Mouse (Mus musculus): ENCODE measurements around the gene Prss16. TPM values are rescaled to one million over a fixed set of nuclear protein-coding genes. Genes with fewer than 3 reads are reported as not detected.
"Not testable (repeated sequence)": the region's sequence is repeated elsewhere in the genome, so short reads cannot be mapped to it uniquely, and the experiment has no call there.

Gene Prss16
- polyA plus RNA-seq, 1 experiment from 2014 or later = 0.39 TPM

DNA sequence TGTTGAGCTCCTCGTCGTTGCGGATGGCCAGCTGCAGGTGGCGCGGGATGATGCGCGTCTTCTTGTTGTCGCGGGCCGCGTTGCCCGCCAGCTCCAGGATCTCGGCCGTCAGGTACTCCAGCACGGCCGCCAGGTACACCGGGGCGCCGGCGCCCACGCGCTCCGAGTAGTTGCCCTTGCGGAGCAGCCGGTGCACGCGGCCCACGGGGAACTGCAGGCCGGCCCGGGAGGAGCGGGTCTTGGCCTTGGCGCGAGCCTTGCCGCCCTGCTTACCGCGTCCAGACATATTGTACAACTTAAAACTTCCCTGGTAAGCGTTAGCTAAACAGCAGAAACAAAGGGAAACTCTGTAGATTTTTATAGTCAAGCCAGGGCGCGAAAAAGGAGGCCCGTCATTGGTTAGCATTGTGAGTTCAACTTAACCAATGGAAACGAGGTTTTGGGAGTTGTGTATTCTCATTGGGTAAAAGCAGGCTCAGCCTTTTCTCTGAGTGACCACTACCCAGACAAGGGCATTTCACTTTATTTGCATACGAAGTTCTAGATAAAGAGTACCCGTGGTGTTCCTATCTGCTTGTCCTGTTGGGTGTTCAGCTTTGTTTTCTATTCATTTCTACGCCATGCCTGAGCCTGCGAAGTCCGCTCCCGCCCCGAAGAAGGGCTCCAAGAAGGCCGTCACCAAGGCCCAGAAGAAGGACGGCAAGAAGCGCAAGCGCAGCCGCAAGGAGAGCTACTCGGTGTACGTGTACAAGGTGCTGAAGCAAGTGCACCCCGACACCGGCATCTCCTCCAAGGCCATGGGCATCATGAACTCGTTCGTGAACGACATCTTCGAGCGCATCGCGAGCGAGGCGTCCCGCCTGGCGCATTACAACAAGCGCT lies 26.0 kb upstream of the Prss16 start, which contains the start of the genes Hist1h2ah and Hist1h2bk:
Hist1h2ah (minus strand) TSS at position 302 of the 882 bp plus-strand sequence.
Hist1h2bk (plus strand) TSS at position 604 of the 882 bp plus-strand sequence.
- DNase-seq = peak; percentile 91
- 0% methylated on average over 24 of the region's 69 CpGs for WGBS (ENCODE audit: insufficient replicate concordance)
- ATAC-seq (ENCODE audit: low read depth) = peak; percentile 90
- H3K36me3 ChIP-seq; H3K9me3 ChIP-seq (replicated peaks); H3K27me3 ChIP-seq: not testable (repeated sequence)
- Histone ChIP-seq H3K4me1 (replicated peaks) (peaks cover 60% of the 10 kb centered on the region), H3K9ac (peak within 1 kb of the TSS; percentile 80), H3K27ac (peak within 1 kb of the TSS; percentile 100), H3K4me3 (replicated peaks) (peak within 1 kb of the TSS; percentile 66), H3K4me2 (peak within 1 kb of the TSS; percentile 72)

DNA sequence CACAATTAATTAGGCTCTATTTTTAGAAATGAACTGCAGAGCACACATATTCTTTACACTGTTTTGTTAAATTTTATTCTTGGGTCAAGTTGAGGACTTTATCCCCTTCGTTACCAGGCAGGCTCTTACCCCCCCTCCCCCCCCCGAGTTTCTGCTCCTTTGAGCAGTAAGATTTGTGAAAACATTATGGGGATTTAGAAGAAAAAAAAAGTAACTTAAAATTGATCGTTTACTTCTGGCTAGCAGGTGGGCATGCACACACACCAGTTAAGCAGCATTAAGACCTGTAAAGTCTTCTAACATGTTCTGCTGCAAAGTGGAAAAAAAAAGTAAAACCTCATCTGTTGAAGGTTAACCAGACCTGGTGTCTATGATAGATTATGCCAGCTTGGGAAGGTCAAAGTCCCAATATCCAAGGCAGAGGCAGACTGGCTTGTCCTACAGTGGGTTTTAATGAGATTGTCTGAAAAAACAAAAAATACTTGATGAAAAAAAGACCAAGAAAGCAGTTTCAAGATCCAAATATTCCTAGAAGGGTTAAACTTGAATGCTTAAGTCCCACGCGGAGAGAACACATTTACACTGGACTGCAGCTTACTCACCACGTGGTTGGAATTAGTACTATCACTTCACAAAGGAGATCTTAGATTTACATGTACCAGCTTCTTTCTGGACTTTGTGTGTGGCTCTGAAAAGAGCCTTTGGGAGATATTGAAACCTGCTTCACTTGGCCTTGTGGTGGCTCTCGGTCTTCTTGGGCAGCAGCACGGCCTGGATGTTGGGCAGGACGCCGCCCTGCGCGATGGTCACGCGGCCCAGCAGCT lies 25.1 kb upstream of the Prss16 start:
- no peak for DNase-seq
- H3K4me3 ChIP-seq (replicated peaks) = peak overlapping the region; percentile 66
- H3K27me3 ChIP-seq = no peaks in the 10 kb centered on the region
- H3K9ac ChIP-seq = peak overlapping the region; percentile 80
- H3K4me2 ChIP-seq = peak overlapping the region; percentile 66
- ATAC-seq (ENCODE audit: low read depth) = no peak
- peaks cover 59% of the 10 kb centered on the region for H3K4me1 ChIP-seq (replicated peaks)
- H3K36me3 ChIP-seq = no peaks in the 10 kb centered on the region
- H3K27ac ChIP-seq = peak overlapping the region; percentile 100
- no peaks in the 10 kb centered on the region for H3K9me3 ChIP-seq (replicated peaks)
- under 1% methylated on average over 14 of the region's 14 CpGs for WGBS (ENCODE audit: insufficient replicate concordance)

DNA sequence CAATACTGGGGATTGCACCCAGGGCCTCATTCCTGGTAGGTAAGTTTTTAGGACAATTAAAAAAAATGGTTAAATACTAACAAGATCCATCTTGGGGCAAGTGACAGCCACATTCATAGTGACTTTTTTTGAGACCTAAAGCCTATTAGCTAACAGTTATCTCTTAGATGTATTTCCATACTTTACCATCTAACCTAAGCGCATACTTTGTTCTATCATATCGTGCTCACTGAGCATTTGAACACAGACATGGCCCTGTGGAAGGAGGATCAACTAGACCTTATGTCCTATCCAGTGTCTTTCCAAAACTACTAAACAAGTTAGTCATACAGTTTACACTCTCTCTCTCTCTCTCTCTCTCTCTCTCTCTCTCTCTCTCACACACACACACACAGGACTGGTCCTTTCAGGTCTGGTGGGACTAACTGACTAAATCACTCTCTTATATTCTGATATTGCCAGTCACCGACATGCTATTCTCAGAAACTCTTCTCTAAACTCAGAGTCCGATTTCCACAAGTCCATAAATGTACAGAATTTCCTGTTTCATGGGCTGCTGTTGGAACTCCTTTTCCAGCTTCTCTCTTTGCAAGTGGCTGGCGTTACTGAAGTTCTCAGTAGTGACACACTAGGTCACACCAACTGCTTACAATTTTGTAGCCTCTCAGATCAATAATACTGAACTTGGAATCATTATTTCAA lies 24.4 kb upstream of the Prss16 start:
- Histone ChIP-seq H3K4me2 (peak overlapping the region; percentile 66), H3K27me3 (no peaks in the 10 kb centered on the region), H3K4me3 (replicated peaks) (peak overlapping the region; percentile 66), H3K4me1 (replicated peaks) (peaks cover 61% of the 10 kb centered on the region), H3K27ac (peak overlapping the region; percentile 100), H3K36me3 (no peaks in the 10 kb centered on the region), H3K9ac (peak overlapping the region; percentile 80), H3K9me3 (replicated peaks) (no peaks in the 10 kb centered on the region)
- 33% methylated on average over 5 of the region's 5 CpGs for WGBS (ENCODE audit: insufficient replicate concordance)
- ATAC-seq (ENCODE audit: low read depth) (no peak), DNase-seq (no peak)

DNA sequence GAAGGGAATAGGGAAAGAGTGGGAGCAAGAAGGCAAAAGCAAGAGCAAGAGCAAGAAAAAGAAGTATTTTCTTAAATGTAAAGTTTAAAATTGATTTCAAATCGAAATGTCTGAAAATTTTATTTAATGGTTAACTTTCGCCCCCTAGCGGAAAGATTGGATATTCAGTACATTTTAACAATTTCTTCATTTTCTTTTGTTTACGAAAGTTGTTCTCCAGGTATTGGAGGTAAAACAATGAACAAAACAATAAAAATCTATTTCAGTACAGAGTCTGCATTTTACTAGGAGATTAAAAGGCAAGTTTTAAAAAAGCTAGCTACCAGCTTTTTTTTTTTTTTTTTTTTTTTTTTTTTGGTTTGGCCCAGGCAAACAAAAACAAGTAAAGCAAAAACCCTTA lies 21.0 kb upstream of the Prss16 start:
- WGBS (ENCODE audit: insufficient replicate concordance) = 12% methylated on average over 4 of the region's 4 CpGs
- no peak for ATAC-seq (ENCODE audit: low read depth)

DNA sequence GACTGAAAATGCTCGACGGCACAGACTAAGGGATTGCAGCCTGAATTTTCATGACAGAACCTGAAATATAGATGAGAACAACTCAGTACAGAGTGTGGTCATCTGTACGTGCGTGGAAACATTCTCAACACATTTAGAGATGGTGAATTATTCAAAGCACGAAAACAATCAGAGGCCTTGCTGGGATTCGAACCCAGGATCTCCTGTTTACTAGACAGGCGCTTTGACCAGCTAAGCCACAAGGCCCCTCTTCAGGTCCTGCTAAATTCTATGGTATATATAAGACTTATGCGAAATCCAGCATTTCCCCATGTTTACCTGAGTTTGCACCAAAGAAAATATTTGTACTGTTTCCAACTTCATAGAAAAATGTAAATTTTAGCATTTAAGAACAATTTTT lies 20.4 kb upstream of the Prss16 start:
- no peaks in the 10 kb centered on the region for H3K27me3 ChIP-seq
- peaks cover 44% of the 10 kb centered on the region for H3K4me1 ChIP-seq (replicated peaks)
- peak overlapping the region; percentile 91 for H3K27ac ChIP-seq
- ATAC-seq (ENCODE audit: low read depth) (0 out of 2 replicates have a peak, but pooled peaks have one; percentile 1), DNase-seq (no peak)
- H3K4me2 ChIP-seq = peak overlapping the region; percentile 72
- peak overlapping the region; percentile 81 for H3K9ac ChIP-seq
- no peaks in the 10 kb centered on the region for H3K9me3 ChIP-seq (replicated peaks)
- WGBS (ENCODE audit: insufficient replicate concordance) = 16% methylated on average over 8 of the region's 8 CpGs
- no peaks in the 10 kb centered on the region for H3K36me3 ChIP-seq
- H3K4me3 ChIP-seq (replicated peaks) = peak overlapping the region; percentile 67; the same call in 1 of the 2 replicates

More for the DNA sequence above, 21.0 kb upstream of the Prss16 start:
- Histone ChIP-seq H3K9me3 (replicated peaks) (no peaks in the 10 kb centered on the region), H3K9ac (no peak overlapping the region), H3K27ac (no peak overlapping the region), H3K4me3 (replicated peaks) (no peak overlapping the region), H3K27me3 (no peaks in the 10 kb centered on the region), H3K4me1 (replicated peaks) (peaks cover 41% of the 10 kb centered on the region), H3K4me2 (no peak overlapping the region), H3K36me3 (no peaks in the 10 kb centered on the region)
- DNase-seq = no peak

DNA sequence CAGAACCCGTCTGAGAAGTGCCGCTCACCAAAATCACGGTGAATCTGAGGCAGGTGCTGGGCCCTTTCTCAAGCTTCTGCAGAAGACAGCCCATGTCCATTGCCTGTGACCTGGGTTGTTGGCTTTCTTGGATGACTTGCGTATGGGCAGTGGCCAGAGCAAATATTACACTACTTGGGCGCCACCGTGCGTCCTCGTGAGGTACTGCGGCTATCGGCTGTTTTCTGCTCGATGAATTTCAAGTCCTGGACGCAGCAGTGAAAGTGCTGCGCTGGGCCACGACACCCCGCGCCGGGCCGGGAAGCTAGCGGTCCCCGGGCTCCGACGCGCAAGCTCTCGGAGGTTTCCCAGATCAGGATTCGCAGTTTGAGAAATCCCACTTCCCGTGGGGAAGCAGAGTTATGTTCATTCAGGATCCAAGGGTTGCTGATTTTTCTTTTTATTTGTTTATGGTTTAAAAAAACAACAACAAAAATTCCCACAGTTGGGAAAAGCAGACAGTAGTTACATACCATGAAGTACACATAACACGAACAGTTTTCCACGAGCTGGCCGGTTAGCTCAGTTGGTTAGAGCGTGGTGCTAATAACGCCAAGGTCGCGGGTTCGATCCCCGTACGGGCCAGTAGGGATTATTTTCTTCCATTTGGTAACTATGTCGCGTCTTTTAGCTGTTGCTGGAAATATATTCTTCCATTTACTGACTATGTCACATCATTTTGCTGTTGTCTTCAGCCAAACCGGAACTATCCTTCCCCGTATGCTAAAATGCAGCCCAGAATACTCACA lies 19.3 kb upstream of the Prss16 start:
- DNase-seq (peak; percentile 89), ATAC-seq (ENCODE audit: low read depth) (peak; percentile 81)
- peak overlapping the region; percentile 72 for H3K4me2 ChIP-seq
- under 1% methylated on average over 40 of the region's 40 CpGs for WGBS (ENCODE audit: insufficient replicate concordance)
- H3K27me3 ChIP-seq = no peaks in the 10 kb centered on the region
- H3K4me3 ChIP-seq (replicated peaks) = peak overlapping the region; percentile 67
- H3K9me3 ChIP-seq (replicated peaks) = no peaks in the 10 kb centered on the region
- peak overlapping the region; percentile 81 for H3K9ac ChIP-seq
- H3K4me1 ChIP-seq (replicated peaks) = peaks cover 40% of the 10 kb centered on the region
- no peaks in the 10 kb centered on the region for H3K36me3 ChIP-seq
- H3K27ac ChIP-seq = peak overlapping the region; percentile 91

DNA sequence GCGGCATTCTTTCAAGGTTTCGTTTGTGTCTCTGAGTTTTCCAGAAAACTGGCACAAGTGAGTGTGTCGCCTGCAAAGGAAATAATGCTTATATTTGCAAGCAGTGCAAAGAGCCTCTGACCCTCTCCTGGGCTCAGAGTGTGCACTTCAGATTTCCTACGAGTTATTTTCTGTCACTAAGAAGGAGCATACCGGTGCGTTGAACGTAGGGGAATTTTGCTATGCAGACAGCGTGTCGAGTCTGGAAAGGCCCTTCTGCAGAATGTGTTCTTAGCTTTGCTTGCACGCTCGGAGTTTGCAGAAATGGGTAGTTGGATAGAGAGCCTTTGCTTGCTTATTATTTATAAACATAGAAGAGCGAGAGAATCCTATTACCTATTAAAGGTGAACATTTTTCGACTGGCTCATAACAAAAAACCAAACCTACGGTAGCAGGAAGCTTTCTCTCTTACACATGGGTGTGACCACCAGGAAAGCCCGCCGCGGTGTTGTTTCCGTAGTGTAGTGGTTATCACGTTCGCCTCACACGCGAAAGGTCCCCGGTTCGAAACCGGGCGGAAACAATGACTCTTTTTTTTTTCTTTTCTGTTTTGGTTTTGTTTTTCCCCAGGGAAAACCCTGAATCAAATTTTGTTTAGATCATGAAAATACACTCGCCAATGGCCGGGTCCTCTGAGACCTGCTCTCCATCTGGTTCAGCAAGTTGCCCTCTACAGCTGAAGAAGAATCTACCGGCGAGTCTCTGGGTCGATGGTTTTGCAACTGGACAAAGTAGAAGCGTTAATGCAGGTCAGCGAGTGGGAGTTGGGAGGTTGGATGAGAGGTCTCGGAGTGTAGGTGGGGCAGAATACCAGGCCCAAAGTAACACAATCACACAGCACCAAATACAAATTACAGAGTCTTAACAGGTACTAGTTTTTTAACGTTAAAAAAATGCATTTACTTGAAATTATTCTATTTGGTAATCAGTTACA lies 16.8 kb upstream of the Prss16 start:
- H3K27ac ChIP-seq = peak overlapping the region; percentile 58
- DNase-seq (peak; percentile 78), ATAC-seq (ENCODE audit: low read depth) (0 out of 2 replicates have a peak, but pooled peaks have one; percentile 33)
- peak overlapping the region; percentile 74 for H3K9ac ChIP-seq
- peaks cover 30% of the 10 kb centered on the region for H3K4me1 ChIP-seq (replicated peaks)
- no peaks in the 10 kb centered on the region for H3K27me3 ChIP-seq
- 1% methylated on average over 35 of the region's 35 CpGs for WGBS (ENCODE audit: insufficient replicate concordance)
- peak overlapping the region; percentile 73 for H3K4me2 ChIP-seq
- no peaks in the 10 kb centered on the region for H3K9me3 ChIP-seq (replicated peaks)
- H3K4me3 ChIP-seq (replicated peaks) = peak overlapping the region; percentile 66
- no peaks in the 10 kb centered on the region for H3K36me3 ChIP-seq

DNA sequence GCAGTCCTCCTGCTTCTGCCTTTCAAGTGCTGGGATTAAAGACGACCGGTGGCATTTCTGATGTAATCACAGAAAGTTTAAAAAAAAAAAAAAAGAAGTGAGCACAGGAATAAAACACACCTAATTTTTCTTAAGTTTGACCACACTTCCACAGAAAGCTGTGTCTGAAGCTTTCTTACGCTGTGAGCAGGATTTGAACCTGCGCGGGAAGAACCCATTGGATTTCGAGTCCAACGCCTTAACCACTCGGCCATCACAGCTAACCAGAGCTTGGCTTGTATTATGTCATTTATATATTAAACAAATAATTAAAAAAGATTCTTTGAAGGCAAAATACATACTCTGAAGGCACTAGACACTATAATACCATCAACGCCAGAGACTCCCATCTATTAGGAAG lies 12.7 kb upstream of the Prss16 start:
- H3K4me2 ChIP-seq = peak overlapping the region; percentile 81
- ATAC-seq (ENCODE audit: low read depth) = peak; percentile 67
- peak; percentile 79 for DNase-seq
- peak overlapping the region; percentile 80 for H3K9ac ChIP-seq
- peak overlapping the region; percentile 70 for H3K4me3 ChIP-seq (replicated peaks)
- H3K27me3 ChIP-seq = no peaks in the 10 kb centered on the region
- H3K9me3 ChIP-seq (replicated peaks) = no peaks in the 10 kb centered on the region
- peaks cover 21% of the 10 kb centered on the region for H3K4me1 ChIP-seq (replicated peaks)
- H3K27ac ChIP-seq = peak overlapping the region; percentile 76
- under 1% methylated on average over 9 of the region's 9 CpGs for WGBS (ENCODE audit: insufficient replicate concordance)
- H3K36me3 ChIP-seq = no peaks in the 10 kb centered on the region

DNA sequence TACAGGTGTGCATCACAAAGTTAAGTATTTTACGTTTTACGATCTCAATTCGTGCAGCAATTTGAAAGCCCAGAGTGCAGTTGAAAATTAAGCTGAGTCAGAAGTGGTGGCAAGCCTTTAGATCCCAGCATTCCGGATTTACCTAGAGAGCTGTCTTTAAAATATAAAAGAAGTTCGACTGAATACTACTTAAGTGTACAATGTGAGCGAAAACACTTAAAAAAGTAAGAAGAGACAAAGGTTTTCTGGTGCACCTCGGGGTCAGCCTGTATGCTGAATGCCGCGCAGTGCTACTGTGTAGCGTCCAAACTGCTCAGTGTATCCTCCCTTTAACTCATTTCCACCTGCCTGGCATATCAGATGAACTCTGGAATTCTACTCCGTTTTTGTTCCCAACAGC lies 12.0 kb upstream of the Prss16 start:
- Histone ChIP-seq H3K4me1 (replicated peaks) (peaks cover 21% of the 10 kb centered on the region), H3K36me3 (no peaks in the 10 kb centered on the region), H3K4me2 (peak overlapping the region; percentile 81), H3K27me3 (no peaks in the 10 kb centered on the region), H3K9me3 (replicated peaks) (no peaks in the 10 kb centered on the region), H3K27ac (peak overlapping the region; percentile 76), H3K4me3 (replicated peaks) (peak overlapping the region; percentile 70), H3K9ac (peak overlapping the region; percentile 80)
- under 1% methylated on average over 11 of the region's 11 CpGs for WGBS (ENCODE audit: insufficient replicate concordance)
- peak; percentile 58 for ATAC-seq (ENCODE audit: low read depth)
- DNase-seq = no peak
